Mouse (Mus musculus) ES-Bruce4 (cell line): ENCODE measurements around the gene Iqcf1. TPM values are rescaled to one million over a fixed set of nuclear protein-coding genes. Genes with fewer than 3 reads are reported as not detected.

Source experiments
- H3K27ac ChIP-seq: 2 replicates; pipeline ENCODE4 v1.5.1; 2012; ENCODE audit warnings: low read length, inconsistent platforms; ENCODE audit not compliant: insufficient read depth
- H3K27me3 ChIP-seq: 2 replicates; pipeline ENCODE4 v1.6.1; 2012; ENCODE audit warnings: mild to moderate bottlenecking, low read length, inconsistent platforms; ENCODE audit not compliant: control insufficient read depth, poor library complexity, insufficient read depth, severe bottlenecking
- H3K36me3 ChIP-seq: 2 replicates; pipeline ENCODE4 v1.6.1; 2012; ENCODE audit warnings: inconsistent platforms, mild to moderate bottlenecking, low read length, moderate library complexity; ENCODE audit not compliant: control insufficient read depth, poor library complexity, insufficient read depth, severe bottlenecking
- H3K4me1 ChIP-seq: one replicate; pipeline ENCODE4 v1.8.1; 2011; ENCODE audit warnings: low read length; ENCODE audit not compliant: control insufficient read depth, insufficient read depth
- H3K4me3 ChIP-seq: 2 replicates; pipeline ENCODE4 v1.5.1; 2011; ENCODE audit warnings: low read depth, mild to moderate bottlenecking, low read length
- H3K9ac ChIP-seq: 2 replicates; pipeline ENCODE4 v1.6.1; 2012; ENCODE audit warnings: low read depth, mild to moderate bottlenecking, inconsistent platforms; ENCODE audit not compliant: poor library complexity, severe bottlenecking
- H3K9me3 ChIP-seq: replicated peaks from 2 replicates; pipeline ENCODE4 v1.6.1; 2012; ENCODE audit warnings: mild to moderate bottlenecking, low read length, inconsistent platforms; ENCODE audit not compliant: control insufficient read depth, poor library complexity, insufficient read depth, severe bottlenecking
- CTCF ChIP-seq: IDR thresholded peaks from one replicate; pipeline ENCODE4 v1.8.1; 2011; ENCODE audit warnings: low read depth, low read length
- EP300 ChIP-seq: IDR thresholded peaks from 2 replicates; pipeline ENCODE4 v1.6.1; 2011; ENCODE audit warnings: low read depth, low read length; ENCODE audit not compliant: insufficient read depth
- POLR2A ChIP-seq: IDR thresholded peaks from one replicate; pipeline ENCODE4 v1.8.1; 2011; ENCODE audit warnings: low read length; ENCODE audit not compliant: insufficient read depth
- polyA plus RNA-seq: library from polyadenylated mRNA; stranded (reverse); fragments of >200 nt; gene quantifications from 2 replicates; pipeline ENCODE4 v1.2.4, GENCODE M21; 2011; ENCODE audit warnings: low read depth; ENCODE audit not compliant: missing spikeins, insufficient read depth, insufficient read length

Iqcf1 gene
- polyA plus RNA-seq, 1 experiment, result not detected

DNA sequence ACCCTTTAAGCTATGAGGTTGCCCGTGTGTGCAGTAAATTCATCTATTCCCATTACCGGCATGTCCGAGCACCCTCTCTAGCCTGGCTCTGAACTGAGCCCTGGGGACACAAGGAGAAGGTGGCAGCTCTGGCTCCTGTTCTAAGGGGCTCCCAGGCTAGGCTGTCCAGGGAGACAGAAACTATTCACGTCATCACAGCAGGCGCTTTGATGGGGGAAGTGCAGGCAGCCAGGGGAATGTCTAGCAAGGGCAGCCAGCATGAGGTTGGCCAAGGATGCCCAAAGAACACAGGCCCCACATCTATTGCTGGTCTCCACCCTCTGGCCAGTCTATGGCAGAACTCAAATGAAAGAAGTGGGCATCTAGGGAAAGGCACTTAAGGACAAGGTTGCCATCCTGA is 41.8 kb upstream of the Iqcf1 start:
- H3K4me1 ChIP-seq, result peaks cover 14% of the 10 kb centered on the region

DNA sequence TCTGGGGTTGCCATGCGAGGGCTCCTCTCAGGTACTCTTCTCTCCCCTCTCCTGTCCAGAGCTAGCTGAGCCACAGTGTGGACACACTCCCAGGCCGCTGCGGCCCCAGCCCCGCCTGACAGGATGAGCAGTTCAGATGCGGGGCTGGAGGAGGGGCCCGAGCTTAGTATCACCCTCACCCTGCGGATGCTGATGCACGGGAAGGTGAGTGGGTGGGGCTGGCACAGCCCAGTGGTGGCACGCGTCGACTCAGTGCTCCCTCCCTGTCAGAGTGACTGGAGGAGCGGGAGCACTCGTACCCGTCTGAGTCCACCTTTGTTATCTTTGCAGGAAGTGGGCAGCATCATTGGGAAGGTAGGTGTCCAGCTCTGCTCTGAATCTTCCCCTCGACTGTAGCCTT is 39.8 kb upstream of the Iqcf1 start:
- H3K4me1 ChIP-seq, result peaks cover 14% of the 10 kb centered on the region
- H3K27ac ChIP-seq, result no peak overlapping the region
- no peak overlapping the region for H3K4me3 ChIP-seq
- no peaks in the 10 kb centered on the region for H3K9me3 ChIP-seq
- no peaks in the 10 kb centered on the region for H3K27me3 ChIP-seq
- H3K9ac ChIP-seq, result no peak overlapping the region
- TF ChIP-seq EP300 (no peak), CTCF (no peak), POLR2A (no peak)
- H3K36me3 ChIP-seq, result no peaks in the 10 kb centered on the region

More for the DNA sequence above, 41.8 kb upstream of the Iqcf1 start:
- H3K9ac ChIP-seq, result no peak overlapping the region
- TF ChIP-seq POLR2A (no peak), CTCF (no peak)
- no peaks in the 10 kb centered on the region for H3K36me3 ChIP-seq
- no peaks in the 10 kb centered on the region for H3K27me3 ChIP-seq
- H3K4me3 ChIP-seq, result no peak overlapping the region
- H3K27ac ChIP-seq, result no peak overlapping the region
- no peaks in the 10 kb centered on the region for H3K9me3 ChIP-seq

DNA sequence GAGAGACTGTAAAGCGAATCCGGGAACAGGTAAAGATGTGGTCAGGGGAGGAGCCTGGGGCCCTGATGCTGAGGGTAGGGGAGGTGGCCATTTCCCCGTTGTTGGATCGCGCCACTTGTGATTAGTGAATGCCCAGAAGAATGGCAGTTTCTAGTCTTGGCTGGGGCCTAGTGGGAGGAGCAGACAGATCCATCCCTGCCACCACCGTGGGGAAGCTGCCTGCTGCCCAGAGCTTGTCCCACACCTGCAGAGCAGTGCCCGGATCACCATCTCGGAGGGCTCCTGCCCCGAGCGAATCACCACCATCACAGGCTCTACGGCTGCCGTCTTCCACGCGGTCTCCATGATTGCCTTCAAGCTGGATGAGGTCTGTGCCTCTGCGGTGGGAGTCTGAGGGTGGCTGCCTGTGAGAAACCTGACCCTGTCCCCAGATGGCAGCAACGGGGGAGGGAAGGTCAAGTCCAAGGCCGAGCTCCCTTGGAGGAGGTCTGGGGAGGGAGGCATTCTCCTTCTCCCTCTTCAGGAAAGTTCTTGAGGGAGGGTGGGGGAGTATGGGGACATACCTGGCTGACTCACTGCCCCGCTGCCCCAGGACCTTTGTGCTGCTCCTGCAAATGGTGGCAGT is 39.3 kb upstream of the Iqcf1 start:
- no peaks in the 10 kb centered on the region for H3K36me3 ChIP-seq
- no peaks in the 10 kb centered on the region for H3K27me3 ChIP-seq
- H3K4me3 ChIP-seq, result no peak overlapping the region
- no peak overlapping the region for H3K9ac ChIP-seq
- no peak for TF ChIP-seq POLR2A
- TF ChIP-seq EP300, result no peak
- no peak for TF ChIP-seq CTCF
- no peaks in the 10 kb centered on the region for H3K9me3 ChIP-seq
- peaks cover 14% of the 10 kb centered on the region for H3K4me1 ChIP-seq
- no peak overlapping the region for H3K27ac ChIP-seq

DNA sequence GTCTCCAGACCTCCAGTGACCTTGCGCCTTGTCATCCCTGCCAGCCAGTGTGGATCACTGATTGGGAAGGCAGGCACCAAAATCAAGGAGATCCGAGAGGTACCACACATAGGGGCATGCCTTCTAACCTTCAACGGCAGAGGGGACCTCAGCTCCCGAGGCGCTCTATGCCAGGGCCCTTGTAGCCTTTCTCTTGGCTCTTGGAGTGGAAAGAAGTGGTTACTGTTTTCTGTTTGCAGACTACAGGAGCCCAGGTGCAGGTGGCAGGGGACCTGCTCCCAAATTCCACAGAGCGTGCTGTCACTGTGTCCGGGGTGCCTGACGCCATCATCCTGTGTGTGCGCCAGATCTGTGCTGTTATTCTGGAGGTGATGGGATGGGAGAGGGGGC is 38.7 kb upstream of the Iqcf1 start:
- no peak for TF ChIP-seq CTCF
- no peak for TF ChIP-seq EP300
- TF ChIP-seq POLR2A, result no peak
- H3K4me1 ChIP-seq, result peaks cover 14% of the 10 kb centered on the region
- H3K4me3 ChIP-seq, result no peak overlapping the region
- no peaks in the 10 kb centered on the region for H3K36me3 ChIP-seq
- H3K9me3 ChIP-seq, result no peaks in the 10 kb centered on the region
- no peak overlapping the region for H3K9ac ChIP-seq
- H3K27ac ChIP-seq, result no peak overlapping the region
- H3K27me3 ChIP-seq, result no peaks in the 10 kb centered on the region

DNA sequence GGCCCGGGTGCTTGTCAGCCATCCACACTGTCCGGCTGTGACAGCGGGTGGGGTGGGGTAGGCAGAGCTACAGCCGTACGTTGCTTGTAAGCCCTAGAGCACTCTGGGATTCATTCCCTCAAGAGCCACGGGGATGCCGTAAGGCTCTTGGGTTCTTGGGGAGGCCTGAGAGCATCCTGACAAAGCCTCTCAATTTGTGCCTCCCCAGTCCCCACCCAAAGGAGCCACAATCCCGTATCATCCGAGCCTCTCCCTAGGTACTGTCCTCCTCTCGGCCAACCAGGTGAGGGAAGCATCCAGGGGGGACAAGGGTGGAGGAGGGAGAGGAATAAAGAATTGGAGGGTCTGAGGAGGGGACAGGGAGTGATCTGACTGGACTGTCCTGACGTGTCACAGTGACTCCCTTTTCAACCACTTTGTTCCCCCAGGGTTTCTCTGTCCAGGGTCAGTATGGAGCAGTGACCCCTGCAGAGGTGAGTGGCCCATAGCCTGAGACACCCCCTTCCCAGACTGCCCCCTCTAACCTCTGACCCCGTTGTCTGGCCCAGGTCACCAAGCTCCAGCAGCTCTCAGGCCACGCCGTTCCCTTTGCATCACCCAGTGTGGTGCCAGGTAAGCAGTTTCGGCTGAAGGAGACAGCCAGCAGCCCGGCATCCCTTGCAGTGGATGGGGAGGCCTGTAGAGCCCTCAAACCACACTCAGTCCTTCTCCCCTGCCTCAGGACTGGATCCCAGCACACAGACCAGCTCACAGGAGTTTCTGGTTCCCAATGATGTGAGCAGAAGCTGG is 37.9 kb upstream of the Iqcf1 start:
- Histone ChIP-seq H3K4me3 (no peak overlapping the region), H3K9ac (no peak overlapping the region), H3K4me1 (peaks cover 9% of the 10 kb centered on the region), H3K27me3 (no peaks in the 10 kb centered on the region), H3K27ac (no peak overlapping the region), H3K9me3 (no peaks in the 10 kb centered on the region), H3K36me3 (no peaks in the 10 kb centered on the region)
- TF ChIP-seq CTCF (no peak), EP300 (no peak), POLR2A (no peak)

DNA sequence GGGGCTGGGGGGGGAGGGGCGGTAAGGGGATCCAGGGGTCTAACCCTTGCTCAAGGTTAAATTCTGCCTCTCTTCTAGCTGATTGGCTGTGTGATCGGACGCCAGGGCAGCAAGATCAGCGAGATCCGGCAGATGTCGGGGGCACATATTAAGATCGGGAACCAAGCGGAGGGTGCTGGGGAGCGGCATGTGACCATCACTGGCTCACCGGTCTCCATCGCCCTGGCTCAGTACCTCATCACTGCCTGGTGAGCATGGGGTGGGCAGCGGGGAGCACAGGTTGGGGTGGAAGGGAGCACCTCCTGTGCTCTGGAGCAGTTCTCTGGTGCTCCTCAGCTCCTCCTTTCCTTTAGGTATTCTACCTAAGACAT is 37.4 kb upstream of the Iqcf1 start:
- no peak for TF ChIP-seq EP300
- TF ChIP-seq POLR2A, result no peak
- TF ChIP-seq CTCF, result no peak
- peaks cover 6% of the 10 kb centered on the region for H3K4me1 ChIP-seq
- no peak overlapping the region for H3K27ac ChIP-seq
- no peak overlapping the region for H3K4me3 ChIP-seq
- no peak overlapping the region for H3K9ac ChIP-seq
- H3K27me3 ChIP-seq, result no peaks in the 10 kb centered on the region
- H3K9me3 ChIP-seq, result no peaks in the 10 kb centered on the region
- no peaks in the 10 kb centered on the region for H3K36me3 ChIP-seq
